Mouse (Mus musculus): ENCODE measurements around the gene Rbm44. TPM values are rescaled to one million over a fixed set of nuclear protein-coding genes. Genes with fewer than 3 reads are reported as not detected.

The Rbm44 gene
- not detected in 2 replicates for total RNA-seq (2012; rRNA removed)
- polyA plus RNA-seq (2012; ENCODE audit: insufficient read depth in 1 of 2, insufficient read length in 2 of 2, low read depth in 1 of 2, low replicate concordance in 2 of 2, missing spikeins in 1 of 2) = not detected

DNA sequence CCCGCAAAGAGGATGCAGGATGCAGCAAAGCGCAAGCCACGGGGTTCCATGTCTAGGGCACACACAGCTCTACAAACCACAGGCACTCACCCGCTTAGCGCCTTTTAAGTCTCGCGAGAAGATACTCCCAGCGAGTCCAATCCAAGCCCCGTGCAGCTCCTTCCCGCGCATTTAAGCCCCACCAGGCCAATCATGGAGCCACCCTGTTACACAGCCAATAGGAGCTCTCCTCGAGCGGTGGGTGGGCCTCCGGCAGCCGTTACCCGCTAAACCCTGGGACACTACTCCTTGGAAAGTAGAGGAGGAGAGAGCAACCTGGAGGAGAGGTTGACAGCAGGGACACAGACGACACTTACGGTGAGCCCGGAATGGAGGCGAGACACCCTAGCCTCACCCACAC, at the start of gene Rbm44:
Gene Rbm44 (plus strand): TSS at position 277 of the 400 bp plus-strand sequence.
- TF ChIP-seq MAX (IDR thresholded peaks at IDR 0.05; ENCODE audit: low read length) = no peak
- no peak for TF ChIP-seq MXI1 (IDR thresholded peaks at IDR 0.05; ENCODE audit: low read depth, low read length)
- no peak for TF ChIP-seq E2F4 (IDR thresholded peaks at IDR 0.05; ENCODE audit: borderline replicate concordance, low read depth, low read length)
- no peak for TF ChIP-seq MAFK (IDR thresholded peaks at IDR 0.05; ENCODE audit: borderline replicate concordance, low read depth, low read length)
- TF ChIP-seq CTCF (IDR thresholded peaks at IDR 0.05 in 2 of 3, conservative IDR thresholded peaks at IDR 0.05 in 1 of 3; ENCODE audit: control insufficient read depth in 1 of 3, insufficient read depth in 1 of 3, low read depth in 2 of 3, low read length in 3 of 3, poor library complexity in 1 of 3, severe bottlenecking in 1 of 3) = no peak
- no peak for TF ChIP-seq TBP (IDR thresholded peaks at IDR 0.05; ENCODE audit: low read depth, low read length)
- no peak for TF ChIP-seq GATA1 (IDR thresholded peaks at IDR 0.05; ENCODE audit: low read depth, low read length)
- TF ChIP-seq ZMIZ1 (IDR thresholded peaks at IDR 0.05; ENCODE audit: low read depth, low read length) = no peak
- no peak for TF ChIP-seq EP300 (IDR thresholded peaks at IDR 0.05; ENCODE audit: low read depth in 1 of 2, low read length in 2 of 2)
- TF ChIP-seq RCOR1 (IDR thresholded peaks at IDR 0.05; ENCODE audit: low read depth, low read length) = no peak
- H3K4me1 ChIP-seq (ENCODE audit: control insufficient read depth in 1 of 2, insufficient read depth in 2 of 2, low read length in 2 of 2) = no peaks in the 10 kb centered on the region
- no peak for DNase-seq (ENCODE audit: low read depth, low spot score)
- no peaks in the 10 kb centered on the region for H3K79me2 ChIP-seq (ENCODE audit: control insufficient read depth, insufficient read depth, low read length, poor library complexity)
- no peak within 1 kb of the TSS for H3K4me3 ChIP-seq (ENCODE audit: control insufficient read depth in 1 of 2, insufficient read depth in 1 of 2, low read depth in 2 of 2, low read length in 2 of 2)
- no peaks in the 10 kb centered on the region; a peak in 1 of 4 replicates for H3K27me3 ChIP-seq (ENCODE audit: control insufficient read depth in 1 of 2, insufficient read depth in 2 of 2, low read length in 2 of 2)
- no peak within 1 kb of the TSS for H3K27ac ChIP-seq (ENCODE audit: control insufficient read depth, low read depth, low read length)
- H3K9ac ChIP-seq (ENCODE audit: control insufficient read depth, low read depth, low read length, poor library complexity, severe bottlenecking) = no peak within 1 kb of the TSS
- no peaks in the 10 kb centered on the region for H3K36me3 ChIP-seq (ENCODE audit: control insufficient read depth in 1 of 2, insufficient read depth in 2 of 2, low read length in 2 of 2)
- no peaks in the 10 kb centered on the region for H3K9me3 ChIP-seq (replicated peaks; ENCODE audit: insufficient read depth, low read length)

DNA sequence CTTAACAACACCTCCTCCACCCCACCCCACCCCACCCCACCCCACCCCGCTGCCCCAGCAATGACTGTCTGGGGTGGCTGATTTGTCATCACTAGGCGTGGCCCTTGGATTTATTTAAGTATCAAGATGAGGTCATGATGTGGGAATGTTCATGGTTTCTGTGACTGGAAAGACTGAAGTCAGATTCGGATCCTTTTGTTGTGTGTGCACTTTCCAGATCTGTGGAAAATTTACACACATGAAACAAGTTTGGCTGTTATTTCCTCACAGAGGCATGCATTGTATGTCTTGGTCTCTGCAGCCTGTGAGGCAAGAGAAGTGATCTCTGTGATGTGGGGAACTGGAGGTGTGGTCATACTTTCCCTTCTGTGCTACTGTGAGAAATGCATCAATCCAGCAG, 49.6 kb upstream of the Rbm44 start:
- TF ChIP-seq CHD2 (IDR thresholded peaks at IDR 0.05; ENCODE audit: low read length) = no peak
- TF ChIP-seq SMC3 (IDR thresholded peaks at IDR 0.05; ENCODE audit: low read depth, low read length) = no peak
- TF ChIP-seq USF1 (IDR thresholded peaks at IDR 0.05; ENCODE audit: low read depth, low read length) = no peak
- TF ChIP-seq NRF1 (IDR thresholded peaks at IDR 0.05; ENCODE audit: insufficient read depth, low read depth, low read length, poor library complexity, severe bottlenecking) = no peak
- no peak for TF ChIP-seq RAD21 (IDR thresholded peaks at IDR 0.05; ENCODE audit: low read depth, low read length)
- Histone ChIP-seq H3K9me3 (replicated peaks; ENCODE audit: insufficient read depth, low read length) (no peaks in the 10 kb centered on the region), H3K4me1 (ENCODE audit: control insufficient read depth in 1 of 2, insufficient read depth in 2 of 2, low read length in 2 of 2) (peaks cover 5 to 6% of the 10 kb centered on the region in 2 experiments), H3K4me3 (ENCODE audit: control insufficient read depth in 1 of 2, insufficient read depth in 1 of 2, low read depth in 2 of 2, low read length in 2 of 2) (no peak overlapping the region), H3K27ac (ENCODE audit: control insufficient read depth, low read depth, low read length) (no peak overlapping the region), H3K36me3 (ENCODE audit: control insufficient read depth in 1 of 2, insufficient read depth in 2 of 2, low read length in 2 of 2) (peaks cover 0 to 11% of the 10 kb centered on the region in 2 experiments; a peak in 2 of 4 replicates), H3K27me3 (ENCODE audit: control insufficient read depth in 1 of 2, insufficient read depth in 2 of 2, low read length in 2 of 2) (no peaks in the 10 kb centered on the region), H3K9ac (ENCODE audit: control insufficient read depth, low read depth, low read length, poor library complexity, severe bottlenecking) (no peak overlapping the region), H3K79me2 (ENCODE audit: control insufficient read depth, insufficient read depth, low read length, poor library complexity) (no peaks in the 10 kb centered on the region)
- no peak for DNase-seq (ENCODE audit: low read depth, low spot score)

DNA sequence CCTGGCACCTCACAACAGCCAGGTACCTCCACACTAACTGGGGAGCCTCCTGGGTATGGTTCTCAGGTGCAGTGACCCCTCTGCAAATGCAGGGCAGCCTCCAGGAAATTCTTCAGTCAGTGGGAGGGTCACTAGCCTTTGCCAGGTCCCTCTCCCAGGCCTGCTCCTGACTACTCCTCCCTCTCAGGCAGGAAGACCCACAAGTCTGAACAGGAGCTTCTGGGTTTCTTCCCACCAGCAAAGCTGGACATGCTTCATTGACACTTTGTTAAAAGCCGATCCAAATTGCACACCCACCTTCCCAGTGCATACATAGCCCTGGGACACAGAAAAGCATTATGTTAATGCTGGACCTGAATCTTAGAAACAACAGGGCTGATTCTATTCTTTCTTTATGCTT, 49.0 kb upstream of the Rbm44 start:
- H3K9ac ChIP-seq (ENCODE audit: control insufficient read depth, low read depth, low read length, poor library complexity, severe bottlenecking) = no peak overlapping the region
- peaks cover 5 to 6% of the 10 kb centered on the region in 2 experiments for H3K4me1 ChIP-seq (ENCODE audit: control insufficient read depth in 1 of 2, insufficient read depth in 2 of 2, low read length in 2 of 2)
- peaks cover 0 to 11% of the 10 kb centered on the region in 2 experiments; a peak in 2 of 4 replicates for H3K36me3 ChIP-seq (ENCODE audit: control insufficient read depth in 1 of 2, insufficient read depth in 2 of 2, low read length in 2 of 2)
- H3K4me3 ChIP-seq (ENCODE audit: control insufficient read depth in 1 of 2, insufficient read depth in 1 of 2, low read depth in 2 of 2, low read length in 2 of 2) = no peak overlapping the region
- DNase-seq (ENCODE audit: low read depth, low spot score) = no peak
- no peak overlapping the region for H3K27ac ChIP-seq (ENCODE audit: control insufficient read depth, low read depth, low read length)
- H3K79me2 ChIP-seq (ENCODE audit: control insufficient read depth, insufficient read depth, low read length, poor library complexity) = no peaks in the 10 kb centered on the region
- no peaks in the 10 kb centered on the region for H3K27me3 ChIP-seq (ENCODE audit: control insufficient read depth in 1 of 2, insufficient read depth in 2 of 2, low read length in 2 of 2)
- H3K9me3 ChIP-seq (replicated peaks; ENCODE audit: insufficient read depth, low read length) = no peaks in the 10 kb centered on the region
- TF ChIP-seq NELFE (IDR thresholded peaks at IDR 0.05; ENCODE audit: low read depth, low read length) = no peak
- no peak for TF ChIP-seq JUND (IDR thresholded peaks at IDR 0.05; ENCODE audit: low read depth, low read length)
- TF ChIP-seq POLR2AphosphoS5 (IDR thresholded peaks at IDR 0.05; ENCODE audit: borderline replicate concordance, low read depth, low read length) = no peak
- no peak for TF ChIP-seq ZKSCAN1 (IDR thresholded peaks at IDR 0.05; ENCODE audit: low read depth, low read length)
- no peak for TF ChIP-seq RAD21 (IDR thresholded peaks at IDR 0.05; ENCODE audit: low read depth, low read length)
- no peak for TF ChIP-seq KAT2A (conservative IDR thresholded peaks at IDR 0.05; ENCODE audit: low read depth, low read length)
